Mouse (Mus musculus) lung, postnatal 10 days (tissue): ENCODE results near the gene Rsrc2.

Experiments used
- DNase-seq: peaks from one replicate; pipeline ENCODE4 v3.0.0; 2021

Rsrc2 gene

DNA sequence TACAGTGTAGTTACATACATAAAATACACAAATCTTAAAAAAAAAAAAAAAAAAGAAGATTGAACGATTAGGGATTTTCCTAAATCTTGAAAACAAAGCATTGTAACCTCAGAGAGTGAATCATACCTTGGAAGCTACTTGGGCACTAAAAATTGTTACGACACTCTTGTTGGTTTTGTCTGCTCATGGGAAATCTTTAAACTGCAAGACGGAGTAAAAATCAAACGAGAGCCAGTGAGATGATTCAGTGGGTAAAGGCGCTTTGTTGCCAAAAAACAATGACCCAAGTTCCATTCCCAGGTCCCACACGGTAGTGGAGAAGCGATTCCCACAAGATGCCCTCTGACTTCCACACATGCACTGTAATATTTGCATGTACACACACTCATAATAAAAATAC is 53.0 kb downstream of the Rsrc2 start:
- DNase-seq: no peak

DNA sequence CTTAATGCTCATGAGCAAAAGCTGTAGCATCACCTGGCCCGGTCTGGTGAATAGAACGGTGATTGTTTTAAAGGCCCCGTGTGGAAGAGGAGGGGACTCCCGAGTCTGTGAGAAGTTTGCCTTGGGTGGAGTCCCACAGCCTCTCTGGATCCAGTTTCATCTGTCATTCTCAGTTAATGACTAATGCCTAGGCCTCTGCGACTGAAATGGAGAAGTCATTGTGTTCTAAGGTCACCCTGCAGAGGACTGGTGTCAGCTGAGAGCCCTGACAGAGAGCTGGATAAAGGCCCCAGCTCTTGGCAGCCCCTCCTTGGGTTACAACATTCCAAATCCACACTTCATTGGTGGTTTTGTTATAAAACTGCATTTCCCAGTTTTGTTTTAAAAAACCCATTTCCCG is 54.7 kb downstream of the Rsrc2 start:
- DNase-seq: peak; percentile 82

DNA sequence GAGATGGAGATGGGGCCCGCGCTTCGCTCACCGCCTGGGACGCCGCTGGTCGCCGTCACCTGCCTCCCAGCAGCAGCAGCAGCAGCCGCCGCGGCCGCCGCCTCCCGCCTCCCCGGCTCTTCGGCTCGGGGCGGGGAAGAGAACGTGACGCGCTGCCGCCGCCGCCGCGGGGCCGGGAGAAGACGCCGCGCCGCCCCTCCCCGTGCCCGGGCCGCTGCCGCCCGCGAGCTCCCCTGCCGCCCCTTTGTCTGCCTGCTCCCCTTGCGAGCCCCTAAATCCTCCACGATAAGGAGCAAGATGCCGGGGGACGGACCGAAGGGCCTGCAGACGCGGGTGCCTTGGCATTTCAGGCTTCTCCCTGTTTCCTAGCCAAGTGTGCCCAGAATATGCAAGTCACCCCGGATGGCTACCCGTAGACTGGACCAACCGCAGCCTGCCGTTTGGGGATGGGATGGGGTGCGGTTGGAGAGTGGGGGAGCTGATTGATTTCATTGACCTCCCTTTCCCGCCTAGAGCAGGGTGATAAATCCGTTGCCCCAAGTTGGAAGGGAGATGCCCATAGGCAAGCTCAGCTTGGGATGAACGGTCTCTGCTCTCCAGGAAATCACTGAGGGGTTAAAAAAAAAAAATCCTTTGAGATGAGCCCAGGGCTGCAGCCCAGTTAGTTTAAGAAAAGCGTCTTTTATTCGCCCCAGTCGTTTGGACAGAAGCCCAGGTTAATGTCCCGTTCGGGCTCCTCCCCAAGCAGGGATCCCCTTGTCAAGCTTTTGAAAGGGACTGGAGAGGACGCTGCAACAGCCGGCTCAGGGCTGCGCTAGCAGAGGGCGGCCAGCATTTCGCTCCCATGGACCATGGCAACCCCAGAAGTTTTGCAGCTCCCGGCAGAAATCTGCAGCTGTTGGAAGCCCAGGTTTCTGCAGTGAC is 64.7 kb downstream of the Rsrc2 start, which contains the start of gene Clip1:
TSS of gene Clip1 (minus strand) at position 398 of the 924 bp plus-strand sequence.
- DNase-seq: peak; percentile 75

DNA sequence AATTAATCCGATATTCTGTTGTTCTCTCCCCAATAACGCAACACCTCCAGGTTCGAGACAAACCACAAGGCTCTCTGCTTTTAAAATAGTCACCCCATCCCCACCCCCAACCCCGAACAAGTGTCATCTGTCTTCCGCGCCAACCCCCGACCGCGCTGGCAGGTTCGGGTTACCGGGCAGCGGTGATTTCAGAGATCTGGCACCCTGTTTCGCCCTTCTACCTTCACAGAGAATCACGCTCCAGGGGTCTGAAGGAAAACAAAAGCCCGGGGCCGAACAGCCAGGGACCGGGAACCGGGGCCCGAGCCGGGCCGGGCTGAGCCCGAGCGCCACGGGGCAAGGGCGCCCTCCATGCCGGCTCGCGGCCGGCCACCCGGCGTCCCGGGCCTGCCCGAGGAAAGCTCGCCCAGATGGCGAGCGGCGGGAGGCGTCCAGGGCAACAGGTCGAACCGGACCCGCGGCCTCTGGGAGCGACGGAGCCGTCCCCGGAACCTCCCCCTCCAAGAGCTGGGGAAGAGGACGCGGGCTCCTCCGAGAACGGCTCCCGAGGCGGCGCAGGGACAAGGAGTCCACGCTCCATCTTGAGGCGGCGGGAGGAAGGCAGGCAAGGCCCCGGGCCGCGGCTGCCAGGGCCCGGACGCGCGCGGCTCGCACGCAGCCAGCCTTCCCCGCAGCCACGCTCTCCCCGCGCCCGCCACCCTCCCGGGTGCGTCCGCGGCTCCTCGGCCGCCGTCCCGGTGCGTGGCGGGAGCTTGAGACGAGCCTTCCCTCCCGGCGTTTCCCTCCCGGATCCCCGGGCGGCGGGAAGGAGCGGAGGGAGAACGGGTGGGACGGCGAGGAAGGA is 65.6 kb downstream of the Rsrc2 start:
- peak; percentile 67 for DNase-seq

DNA sequence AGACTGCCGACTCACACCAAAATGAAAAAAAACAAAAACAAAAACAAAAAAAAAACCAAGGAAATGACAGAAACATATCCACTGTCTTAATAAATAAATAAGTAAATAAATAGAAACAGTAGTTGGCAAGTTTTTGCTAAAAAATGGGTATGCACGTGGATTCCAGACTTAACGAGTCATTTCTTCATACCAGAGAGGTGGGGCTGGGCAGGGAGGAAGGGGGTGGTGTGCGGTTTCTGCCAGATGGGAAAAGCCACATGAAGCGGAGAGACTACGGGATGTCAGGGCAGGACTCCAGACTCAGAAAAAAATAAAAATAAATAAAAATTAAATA is 66.2 kb downstream of the Rsrc2 start:
- peak; percentile 63 for DNase-seq

DNA sequence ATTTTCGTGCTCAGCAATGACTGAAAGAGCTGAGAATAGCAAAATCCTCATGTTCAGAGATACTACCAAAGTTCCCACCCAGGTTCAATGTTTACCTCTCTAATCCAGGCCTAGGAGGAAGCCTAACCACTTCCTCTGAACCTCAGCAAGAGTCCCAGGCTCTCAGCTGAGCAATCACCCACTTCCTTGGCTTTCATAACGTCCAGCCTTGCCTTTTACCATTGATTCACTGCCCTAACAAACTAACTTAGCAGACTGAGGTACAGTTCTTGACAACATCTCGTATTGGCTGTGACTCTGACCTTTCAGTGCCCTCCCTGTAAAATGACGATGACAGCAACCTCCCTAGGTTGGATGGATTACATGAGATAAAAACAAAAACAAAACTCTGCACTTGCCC is 66.8 kb downstream of the Rsrc2 start:
- no peak for DNase-seq

DNA sequence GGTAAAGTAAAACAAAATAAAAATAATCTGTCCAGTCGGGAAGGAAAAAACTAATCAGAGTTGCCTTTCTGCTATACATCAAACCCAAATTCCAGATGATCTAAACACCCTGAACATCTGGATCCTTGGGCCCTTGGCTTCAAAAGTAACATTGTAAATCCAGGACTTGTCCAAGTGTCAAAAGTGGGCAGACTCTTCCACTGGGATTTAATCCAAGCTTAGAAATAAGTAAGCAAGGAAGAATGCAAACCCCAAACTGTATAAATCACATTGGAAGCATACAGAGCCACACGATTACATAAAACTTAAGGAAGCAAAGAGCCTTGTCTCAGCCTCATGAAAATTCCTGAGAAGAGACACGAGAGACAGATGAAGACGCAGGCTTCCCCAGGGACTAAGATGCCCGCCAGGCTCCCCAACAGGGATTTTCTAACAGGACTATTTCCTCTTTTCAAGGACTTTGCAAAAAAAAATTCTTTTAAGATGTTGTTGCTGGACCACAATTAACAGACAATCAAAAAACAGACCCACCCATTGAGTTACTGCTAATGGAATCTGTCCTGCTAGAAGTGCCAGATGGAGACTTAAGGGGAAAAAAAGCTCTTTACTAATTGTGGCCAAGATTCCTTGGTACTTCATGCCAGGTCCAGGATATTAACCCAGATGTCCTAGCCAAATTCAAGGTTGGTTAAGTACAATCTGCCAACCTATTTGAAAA is 69.5 kb downstream of the Rsrc2 start:
- DNase-seq: no peak

DNA sequence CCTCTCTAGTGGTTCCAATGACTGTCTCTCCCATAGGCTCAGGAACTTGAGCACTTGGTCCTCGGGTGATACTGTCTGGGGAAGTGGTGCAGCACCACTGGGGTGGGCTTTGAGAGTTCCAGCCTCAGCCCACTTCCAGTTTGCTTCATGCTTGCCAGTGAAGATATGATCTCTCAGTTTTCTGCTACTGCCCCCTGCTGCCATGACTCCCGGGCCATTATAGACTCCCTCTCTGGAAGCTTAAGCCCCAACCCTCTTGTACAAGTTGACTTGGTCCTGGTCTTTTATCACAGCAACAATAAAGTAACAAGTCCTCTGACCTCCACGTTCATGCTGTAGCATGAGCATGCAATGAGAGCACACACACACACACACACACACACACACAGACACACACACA is 70.1 kb downstream of the Rsrc2 start:
- DNase-seq: no peak
